11 mouse cellular contexts compared by ENCODE assay signal in genomic region chr7:139731276-139731696, GRCm38 (mm10). TPM values are rescaled to one million over a fixed set of nuclear protein-coding genes. Genes with fewer than 3 reads are reported as not detected.
DNase-seq lines count a peak whose midpoint lies in the region.
"Had no signal": no experiment of that assay in that cellular context is flagged by ENCODE, and none has a peak within 500 bp of the region (broad histone marks: within the 10 kb centered on the region; RNA-seq: fewer than 3 reads in every experiment).

No protein-coding gene starts in this region.

- intact Hi-C loops in heart, postnatal 14 days (cut with DNase I) = no loop called here

- DNase-seq in kidney, adult 9 months = peak; percentile 17
- no peak for DNase-seq in kidney, adult 18-20 months
- peak; percentile 22 for DNase-seq in embryo, embryonic 11 days
- DNase-seq in heart, postnatal 14 days = peak; percentile 16 to 30
- DNase-seq in lung, postnatal 36 days = peak; percentile 32
- no peak for DNase-seq in spleen, adult 12 weeks (ENCODE audit: low spot score)
- DNase-seq in layer of hippocampus, adult 8-10 months (ENCODE audit: low spot score in 2 of 2) = no peak
- DNase-seq in cerebellum, adult 9-11 months = no peak
- DNase-seq: adrenal gland, adult 8-10 months; cerebellum, postnatal 14 days; thymus, postnatal 4 days had no signal

RNA-seq across cellular contexts. Expression of gene Cfap46, which starts 47.7 kb away (rescaled TPM):
- under 1 TPM; 0.17 to 0.20 TPM for total RNA-seq in heart, postnatal 14 days (2021)
- total RNA-seq in layer of hippocampus, adult 8-10 months (2022) = 1 to 10 TPM; 3.7 to 4.5 (median 4.2) TPM

Comparison
In these comparisons a context has a peak if more than half of its experiments do, and no peak if none do; other contexts are left out.
1. DNase-seq: peak in kidney, adult 9 months (single experiment), embryo, embryonic 11 days (single experiment), heart, postnatal 14 days (2 of 2) and lung, postnatal 36 days (single experiment); none in kidney, adult 18-20 months (single experiment), spleen, adult 12 weeks (single experiment), layer of hippocampus, adult 8-10 months (0 of 2) and cerebellum, adult 9-11 months (single experiment).